Mouse (Mus musculus) forebrain, embryonic 15.5 days (tissue): Measurements from ENCODE around the gene Cep68. TPM values are rescaled to one million over a fixed set of nuclear protein-coding genes. Genes with fewer than 3 reads are reported as not detected.

Experiments used
- ATAC-seq: fragments of 200-750 bp; cut with Nextera tagmentation; replicated peaks from 2 replicates; pipeline ENCODE4 v1.8.0; 2017; ENCODE audit warnings: mild to moderate bottlenecking, moderate TSS enrichment, moderate library complexity
- H3K27ac ChIP-seq: fragments of 300-500 bp; sonication (generic); replicated peaks from 2 replicates; pipeline ENCODE4 v1.5.1; 2015; ENCODE audit warnings: mild to moderate bottlenecking, inconsistent platforms
- H3K27me3 ChIP-seq: fragments of 300-500 bp; sonication (generic); 2 replicates; pipeline ENCODE4 v1.6.1; 2015; ENCODE audit warnings: inconsistent platforms
- H3K36me3 ChIP-seq: fragments of 300-500 bp; sonication (generic); 2 replicates; pipeline ENCODE4 v1.6.1; 2015; ENCODE audit warnings: mild to moderate bottlenecking, inconsistent platforms
- H3K4me1 ChIP-seq: fragments of 300-500 bp; sonication (generic); 2 replicates; pipeline ENCODE4 v1.6.1; 2015; ENCODE audit warnings: inconsistent platforms
- H3K4me2 ChIP-seq: fragments of 300-500 bp; sonication (generic); replicated peaks from 2 replicates; pipeline ENCODE4 v1.6.1; 2015; ENCODE audit warnings: mild to moderate bottlenecking, inconsistent platforms
- H3K4me3 ChIP-seq: fragments of 300-500 bp; sonication (generic); 2 replicates; pipeline ENCODE4 v1.5.1; 2015; ENCODE audit warnings: mild to moderate bottlenecking, inconsistent platforms
- H3K9ac ChIP-seq: fragments of 300-500 bp; sonication (generic); replicated peaks from 2 replicates; pipeline ENCODE4 v1.6.1; 2015; ENCODE audit warnings: mild to moderate bottlenecking, inconsistent platforms
- H3K9me3 ChIP-seq: fragments of 300-500 bp; sonication (generic); 2 replicates; pipeline ENCODE4 v1.6.1; 2016; ENCODE audit warnings: inconsistent platforms
- WGBS: fragments of 180-500 bp; shearing (Covaris S2); methylation state at CpG from one replicate; pipeline ENCODE4 v1.1.7; 2015; ENCODE audit warnings: mixed read lengths; 5-methylcytosine and 5-hydroxymethylcytosine counted together
- polyA plus RNA-seq: library from polyadenylated mRNA; unstranded; fragments of >200 nt; fragmentation: Nextera tagmentation; extraction: Ambion mirVana; gene quantifications from 2 replicates; pipeline ENCODE4 v1.2.1, GENCODE M21; 2015

Cep68 gene
- polyA plus RNA-seq, 1 experiment from 2014 or later: 26.3 TPM

DNA sequence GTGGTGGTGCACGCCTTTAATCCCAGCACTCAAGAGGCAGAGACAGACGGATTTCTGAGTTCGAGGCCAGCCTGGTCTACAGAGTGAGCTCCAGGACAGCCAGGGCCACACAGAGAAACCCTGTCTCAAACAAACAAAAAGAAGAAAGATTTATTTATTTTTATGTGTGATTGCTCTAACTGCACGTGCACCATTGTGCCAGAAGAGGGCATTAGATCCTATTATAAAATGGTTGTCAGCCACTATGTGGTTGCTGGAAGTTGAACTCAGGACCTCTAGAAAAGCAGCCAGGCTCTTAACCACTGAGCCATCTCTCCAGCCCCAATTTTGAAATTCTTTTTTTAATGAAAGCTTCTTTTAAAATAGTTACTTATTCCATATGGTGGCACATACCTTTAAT lies 32.8 kb downstream of the Cep68 start:
- 87% methylated on average over 4 of the region's 4 CpGs for WGBS
- Histone ChIP-seq H3K36me3 (peaks cover 43% of the 10 kb centered on the region), H3K27ac (no peak overlapping the region), H3K27me3 (no peaks in the 10 kb centered on the region), H3K9me3 (no peaks in the 10 kb centered on the region), H3K4me2 (no peak overlapping the region), H3K4me3 (no peak overlapping the region), H3K9ac (no peak overlapping the region), H3K4me1 (peaks cover 4% of the 10 kb centered on the region; the same call in 1 of the 2 replicates)
- ATAC-seq: no peak

DNA sequence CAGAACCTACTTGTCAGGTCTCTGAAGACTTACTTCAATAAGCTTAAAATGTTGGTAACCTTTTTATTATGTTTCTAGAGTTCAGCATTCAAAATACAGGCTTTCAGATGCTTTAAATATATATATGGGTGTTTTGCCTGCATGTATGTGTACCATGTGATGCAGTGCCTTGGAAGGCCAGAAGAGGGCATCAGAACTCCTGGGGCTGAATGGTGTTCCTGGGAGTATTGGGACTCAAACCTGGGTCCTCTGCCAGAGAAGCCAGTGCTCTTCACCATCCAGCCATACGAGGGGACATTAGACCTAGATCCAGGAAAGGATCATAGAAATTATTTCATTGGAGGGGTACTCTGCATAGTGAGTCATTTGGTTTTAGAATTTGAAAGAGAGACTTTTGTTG lies 34.5 kb downstream of the Cep68 start:
- Histone ChIP-seq H3K4me3 (no peak overlapping the region), H3K27me3 (no peaks in the 10 kb centered on the region), H3K36me3 (peaks cover 35% of the 10 kb centered on the region), H3K9me3 (no peaks in the 10 kb centered on the region), H3K4me2 (no peak overlapping the region), H3K9ac (no peak overlapping the region), H3K4me1 (peaks cover 6% of the 10 kb centered on the region; the same call in 1 of the 2 replicates), H3K27ac (no peak overlapping the region)
- 100% methylated on average over 1 of the region's 1 CpGs for WGBS
- ATAC-seq: no peak

DNA sequence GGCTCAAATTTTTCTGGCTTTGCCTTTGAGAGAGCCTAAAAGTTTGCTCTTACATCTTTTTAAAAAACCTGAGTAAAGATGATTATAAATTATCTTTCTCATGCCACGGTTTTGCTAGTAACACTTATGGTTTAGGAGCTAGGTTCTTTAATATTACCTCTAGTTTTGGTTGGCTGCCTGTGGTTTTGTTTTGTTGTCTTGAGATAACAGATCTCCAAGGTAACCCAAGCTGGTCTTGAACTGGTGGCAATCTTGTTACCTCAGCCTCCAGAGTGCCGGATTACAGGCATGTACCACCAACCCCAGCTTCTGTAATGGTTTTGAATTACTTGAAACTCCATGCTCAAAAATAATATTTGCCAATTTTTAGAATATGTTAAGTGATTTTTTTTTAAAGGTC lies 37.4 kb downstream of the Cep68 start:
- no peak for ATAC-seq
- peaks cover 10% of the 10 kb centered on the region for H3K36me3 ChIP-seq
- no peaks in the 10 kb centered on the region for H3K9me3 ChIP-seq
- H3K27me3 ChIP-seq: no peaks in the 10 kb centered on the region
- H3K4me2 ChIP-seq: no peak overlapping the region
- peaks cover 19% of the 10 kb centered on the region for H3K4me1 ChIP-seq
- H3K27ac ChIP-seq: no peak overlapping the region
- no peak overlapping the region for H3K9ac ChIP-seq
- H3K4me3 ChIP-seq: no peak overlapping the region
- WGBS: 86% methylated on average over 2 of the region's 2 CpGs

DNA sequence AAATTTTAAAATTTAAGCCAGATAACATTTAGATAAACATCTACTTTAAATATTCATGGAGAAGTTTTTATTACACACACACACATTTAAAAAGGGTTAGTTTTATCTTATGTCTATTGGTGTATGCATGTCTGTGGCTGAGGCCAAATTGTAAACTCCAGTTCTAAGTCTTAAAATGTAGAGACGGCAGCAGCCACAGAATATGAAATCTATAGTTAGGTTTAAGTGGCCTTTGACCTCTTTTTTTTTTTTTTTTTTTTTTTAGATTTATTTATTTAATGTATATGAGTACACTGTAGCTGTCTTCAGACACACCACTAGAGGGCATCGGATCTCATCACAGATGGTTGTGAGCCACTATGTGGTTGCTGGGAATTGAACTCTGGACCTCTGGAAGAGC lies 41.6 kb downstream of the Cep68 start:
- Histone ChIP-seq H3K4me3 (no peak overlapping the region), H3K27ac (no peak overlapping the region), H3K9me3 (no peaks in the 10 kb centered on the region), H3K36me3 (no peaks in the 10 kb centered on the region), H3K27me3 (no peaks in the 10 kb centered on the region), H3K9ac (no peak overlapping the region), H3K4me1 (peaks cover 56% of the 10 kb centered on the region), H3K4me2 (no peak overlapping the region)
- 78% methylated on average over 2 of the region's 2 CpGs for WGBS
- no peak for ATAC-seq

DNA sequence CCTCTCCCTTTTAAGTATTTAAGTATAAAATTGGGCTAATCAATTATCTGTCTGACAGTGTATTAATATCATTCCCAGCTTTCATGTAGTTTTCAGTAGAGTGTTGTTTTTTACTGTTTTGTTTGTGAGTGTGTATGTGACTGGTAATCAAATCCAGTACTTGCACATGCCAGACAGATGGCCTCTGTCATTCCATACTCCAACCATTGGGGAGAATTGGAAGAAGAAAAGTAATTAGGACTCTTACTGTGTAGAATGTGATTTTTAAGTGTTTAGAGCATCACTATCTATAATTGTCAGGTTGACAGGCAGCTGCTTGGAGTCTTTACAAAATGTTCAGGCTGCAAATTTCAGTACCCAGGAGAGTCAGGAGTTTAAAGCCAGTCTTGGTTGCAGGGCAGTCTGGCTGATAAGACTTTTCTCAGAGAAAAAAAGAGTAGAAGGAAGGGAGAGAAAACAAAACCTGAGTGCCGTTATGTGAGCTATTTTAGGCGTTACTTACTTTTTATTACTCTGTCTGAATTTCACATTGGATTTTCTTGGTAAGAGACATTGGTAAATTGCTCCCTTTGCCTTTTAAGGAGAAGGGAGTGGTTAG lies 42.5 kb downstream of the Cep68 start:
- H3K4me1 ChIP-seq: peaks cover 60% of the 10 kb centered on the region
- no peaks in the 10 kb centered on the region for H3K36me3 ChIP-seq
- 48% methylated on average over 2 of the region's 2 CpGs for WGBS
- H3K4me3 ChIP-seq: no peak overlapping the region
- peak overlapping the region; percentile 41 for H3K27ac ChIP-seq
- no peaks in the 10 kb centered on the region for H3K27me3 ChIP-seq
- no peaks in the 10 kb centered on the region for H3K9me3 ChIP-seq
- H3K4me2 ChIP-seq: no peak overlapping the region
- ATAC-seq: no peak
- no peak overlapping the region for H3K9ac ChIP-seq

DNA sequence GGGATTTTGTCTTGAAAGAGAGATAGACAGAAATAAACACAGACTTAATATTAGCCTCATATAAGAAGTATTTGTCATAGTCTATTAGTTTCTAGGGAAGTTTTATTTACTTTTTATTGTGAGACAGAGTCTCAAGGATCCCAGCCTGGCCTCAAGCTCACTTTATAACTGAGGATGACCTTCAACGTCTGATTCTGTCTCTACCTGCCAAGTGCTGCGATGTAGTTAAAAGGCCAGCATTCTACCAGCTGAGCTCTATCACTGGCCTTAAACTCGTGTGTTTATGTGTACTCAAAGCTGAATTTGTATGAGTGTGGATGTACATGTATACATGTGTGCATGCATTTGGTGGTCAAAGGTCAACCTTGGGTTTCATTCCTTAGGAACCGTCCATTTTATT lies 43.7 kb downstream of the Cep68 start:
- H3K4me2 ChIP-seq: no peak overlapping the region
- no peak overlapping the region for H3K4me3 ChIP-seq
- no peak for ATAC-seq
- no peaks in the 10 kb centered on the region for H3K36me3 ChIP-seq
- peaks cover 58% of the 10 kb centered on the region for H3K4me1 ChIP-seq
- H3K27me3 ChIP-seq: no peaks in the 10 kb centered on the region
- H3K27ac ChIP-seq: no peak overlapping the region
- WGBS: 89% methylated on average over 4 of the region's 4 CpGs
- no peaks in the 10 kb centered on the region for H3K9me3 ChIP-seq
- no peak overlapping the region for H3K9ac ChIP-seq

DNA sequence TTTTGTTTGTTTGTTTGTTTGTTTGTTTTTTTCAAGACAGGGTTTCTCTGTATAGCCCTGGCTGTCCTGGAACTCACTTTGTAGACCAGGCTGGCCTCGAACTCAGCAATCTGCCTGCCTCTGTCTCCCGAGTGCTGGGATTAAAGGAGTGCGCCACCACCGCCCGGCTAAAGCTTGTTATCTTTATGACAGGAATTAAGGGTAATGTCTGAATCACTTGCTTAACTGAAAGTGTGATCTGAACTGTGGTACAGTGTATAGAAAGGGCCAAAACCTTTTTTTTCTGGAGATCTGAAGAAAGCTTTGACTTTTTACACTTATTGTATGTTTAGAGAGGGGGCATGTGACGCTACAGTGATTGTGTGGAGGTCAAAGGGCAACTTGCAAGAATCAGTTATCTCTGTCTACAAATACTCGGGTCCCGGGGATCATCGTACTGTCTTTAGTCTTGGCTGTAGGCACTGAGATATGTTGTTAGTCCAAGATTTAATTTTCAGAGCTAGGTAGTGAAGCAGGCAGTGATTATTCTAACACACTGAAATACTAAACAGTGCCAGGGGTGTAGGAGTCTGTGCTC lies 44.3 kb downstream of the Cep68 start:
- no peaks in the 10 kb centered on the region for H3K36me3 ChIP-seq
- peaks cover 58% of the 10 kb centered on the region for H3K4me1 ChIP-seq
- no peak overlapping the region for H3K27ac ChIP-seq
- H3K9me3 ChIP-seq: no peaks in the 10 kb centered on the region
- ATAC-seq: no peak
- no peak overlapping the region for H3K9ac ChIP-seq
- no peak overlapping the region for H3K4me3 ChIP-seq
- 89% methylated on average over 9 of the region's 9 CpGs for WGBS
- no peak overlapping the region for H3K4me2 ChIP-seq
- no peaks in the 10 kb centered on the region for H3K27me3 ChIP-seq

DNA sequence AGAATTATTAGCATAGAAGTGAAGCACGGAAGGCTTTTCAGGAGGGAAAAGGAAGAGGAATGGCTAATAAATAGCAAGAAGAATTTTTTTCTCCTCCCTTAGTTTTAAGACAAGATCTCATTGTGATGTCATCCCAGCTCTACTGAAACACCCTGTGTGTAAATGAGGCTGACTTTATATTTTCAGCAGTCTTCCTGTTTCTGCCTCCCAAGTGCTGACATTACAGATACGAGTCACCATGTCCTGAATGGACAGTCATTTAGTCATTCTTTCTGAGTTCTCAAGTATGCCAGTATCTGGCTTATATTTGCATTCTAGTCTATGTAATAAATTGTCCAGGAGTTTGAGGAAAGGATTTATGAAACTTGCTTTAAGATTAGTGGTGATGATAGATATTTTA lies 44.9 kb downstream of the Cep68 start:
- H3K9me3 ChIP-seq: no peaks in the 10 kb centered on the region
- no peaks in the 10 kb centered on the region for H3K27me3 ChIP-seq
- no peak overlapping the region for H3K9ac ChIP-seq
- H3K4me1 ChIP-seq: peaks cover 58% of the 10 kb centered on the region
- no peak for ATAC-seq
- no peak overlapping the region for H3K4me3 ChIP-seq
- H3K4me2 ChIP-seq: no peak overlapping the region
- no peak overlapping the region for H3K27ac ChIP-seq
- WGBS: 81% methylated on average over 2 of the region's 2 CpGs
- no peaks in the 10 kb centered on the region for H3K36me3 ChIP-seq

DNA sequence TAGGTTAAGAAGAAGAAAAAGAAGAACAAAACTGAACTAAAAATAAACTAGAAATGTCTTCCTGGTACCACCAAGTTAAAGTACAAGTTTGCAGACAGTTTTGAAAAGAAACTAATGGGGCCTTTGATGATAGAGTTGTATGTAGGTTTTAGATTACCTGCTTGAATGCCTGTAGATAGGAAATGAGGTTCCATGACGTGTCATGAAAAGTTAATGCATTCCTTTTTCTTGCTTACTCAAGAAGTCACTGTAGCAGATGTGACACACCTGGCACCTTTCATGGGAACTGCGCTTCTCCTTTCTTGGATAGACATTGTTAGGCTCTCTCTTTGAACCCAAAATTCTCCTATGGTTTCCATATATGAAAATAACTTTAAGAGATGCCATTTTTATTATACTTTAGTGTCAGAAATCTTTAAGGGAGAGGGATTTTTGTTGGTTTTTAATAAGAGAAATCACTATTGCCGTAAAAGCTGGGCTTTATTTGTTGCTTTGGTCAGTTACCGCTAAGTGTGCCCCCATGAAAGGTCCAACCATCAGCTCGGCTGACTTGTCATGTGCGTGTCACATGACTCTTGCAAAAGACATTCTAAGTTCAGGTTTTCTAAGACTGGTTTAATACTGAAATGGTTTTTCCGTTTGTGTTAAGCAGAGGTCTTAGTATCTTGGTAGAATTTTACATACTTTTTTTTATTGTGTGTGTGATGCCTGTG lies 46.8 kb downstream of the Cep68 start:
- 56% methylated on average over 7 of the region's 7 CpGs for WGBS
- H3K9ac ChIP-seq: peak overlapping the region; percentile 93
- H3K27ac ChIP-seq: no peak overlapping the region; the same call in 1 of the 2 replicates
- no peaks in the 10 kb centered on the region for H3K27me3 ChIP-seq
- H3K36me3 ChIP-seq: no peaks in the 10 kb centered on the region
- no peaks in the 10 kb centered on the region for H3K9me3 ChIP-seq
- peak overlapping the region; percentile 77 for H3K4me2 ChIP-seq
- no peak for ATAC-seq
- H3K4me1 ChIP-seq: peaks cover 51% of the 10 kb centered on the region
- H3K4me3 ChIP-seq: peak overlapping the region; percentile 85

DNA sequence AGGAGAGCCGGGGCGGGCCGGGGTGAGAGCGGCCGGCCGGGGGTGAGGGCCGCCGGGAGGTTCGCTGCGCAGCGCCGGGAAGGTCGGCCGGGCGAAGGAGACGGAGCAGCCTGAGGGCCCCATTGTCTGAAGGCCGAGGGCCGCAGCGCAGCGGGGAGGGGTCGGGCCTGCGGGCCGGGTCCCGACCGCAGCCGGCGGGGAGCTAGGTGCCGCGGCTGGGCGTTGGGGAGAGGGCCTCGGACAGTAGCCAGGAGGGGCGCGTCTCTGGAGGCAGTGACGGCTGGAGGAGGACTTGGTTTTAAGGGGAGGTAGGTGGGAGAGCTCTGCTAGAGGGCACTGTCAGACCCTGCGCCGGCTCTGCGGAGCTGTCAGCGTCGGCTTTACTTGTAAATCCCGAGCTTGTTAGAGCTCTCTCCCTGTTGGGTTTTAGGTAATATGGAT lies 47.5 kb downstream of the Cep68 start:
- H3K4me1 ChIP-seq: peaks cover 43% of the 10 kb centered on the region
- WGBS: under 1% methylated on average over 40 of the region's 40 CpGs
- peak overlapping the region; percentile 85 for H3K4me3 ChIP-seq
- H3K4me2 ChIP-seq: peak overlapping the region; percentile 77
- no peaks in the 10 kb centered on the region for H3K27me3 ChIP-seq
- no peaks in the 10 kb centered on the region for H3K36me3 ChIP-seq
- peak overlapping the region; percentile 93 for H3K9ac ChIP-seq
- H3K27ac ChIP-seq: peak overlapping the region; percentile 94
- no peaks in the 10 kb centered on the region for H3K9me3 ChIP-seq
- ATAC-seq: peak; percentile 21

DNA sequence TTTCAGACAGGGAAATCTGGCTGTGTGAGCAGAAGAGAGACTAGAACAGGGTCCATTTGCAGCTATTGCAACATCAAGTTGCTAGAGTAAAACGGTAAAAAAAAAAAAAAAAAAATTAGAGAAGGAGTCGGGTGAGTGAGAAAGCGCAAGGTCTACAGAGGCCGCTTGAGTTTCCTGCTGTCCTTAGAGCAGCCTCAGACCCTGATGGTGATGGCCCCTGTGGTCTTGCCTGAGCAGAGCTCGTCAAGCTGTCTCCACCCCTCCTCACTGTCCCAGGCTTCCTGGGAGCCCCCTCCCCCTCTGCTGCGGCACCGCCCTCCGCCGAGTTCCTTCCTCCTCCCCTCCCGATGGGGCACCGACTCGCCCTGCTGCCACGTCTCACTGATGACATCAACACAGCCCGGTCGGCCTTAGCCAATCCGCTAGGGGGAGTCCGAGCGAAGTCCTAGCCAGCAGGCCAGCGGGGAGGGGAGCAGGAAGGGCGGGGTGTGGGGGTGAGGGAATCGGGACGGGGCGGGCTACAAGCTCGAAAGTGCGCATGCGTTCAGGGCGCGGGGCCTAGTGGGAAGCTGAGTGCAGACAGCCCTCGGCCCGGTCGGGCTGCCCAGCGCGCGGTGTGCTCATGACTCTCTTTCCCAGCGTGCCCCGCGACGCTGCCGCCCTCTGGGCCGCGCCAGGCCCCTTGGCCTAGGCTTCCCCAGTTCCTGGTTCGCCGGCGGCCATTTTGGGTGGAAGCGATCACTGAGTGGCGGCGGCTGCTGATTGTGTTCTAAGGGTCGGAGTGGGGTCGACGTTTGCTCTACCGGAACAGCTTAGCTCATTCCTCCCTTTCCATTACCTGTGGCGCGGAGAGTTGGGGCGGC lies 48.3 kb downstream of the Cep68 start, which contains the start of gene Rab1a:
Gene Rab1a (plus strand): TSS at position 720 of the 863 bp plus-strand sequence.
- Histone ChIP-seq H3K9ac (peak within 1 kb of the TSS; percentile 93), H3K36me3 (no peaks in the 10 kb centered on the region), H3K9me3 (no peaks in the 10 kb centered on the region), H3K4me3 (peak within 1 kb of the TSS; percentile 85), H3K4me2 (peak within 1 kb of the TSS; percentile 77), H3K4me1 (peaks cover 36% of the 10 kb centered on the region), H3K27me3 (no peaks in the 10 kb centered on the region), H3K27ac (peak within 1 kb of the TSS; percentile 94)
- WGBS: under 1% methylated on average over 54 of the region's 54 CpGs
- peak; percentile 99 for ATAC-seq
